Mouse (Mus musculus): ENCODE measurements around the gene Tmc4. TPM values are rescaled to one million over a fixed set of nuclear protein-coding genes. Genes with fewer than 3 reads are reported as not detected.

Gene Tmc4
- total RNA-seq, 4 experiments from 2014 or later, result 7.8 to 17.7 (median 15.2) TPM

DNA sequence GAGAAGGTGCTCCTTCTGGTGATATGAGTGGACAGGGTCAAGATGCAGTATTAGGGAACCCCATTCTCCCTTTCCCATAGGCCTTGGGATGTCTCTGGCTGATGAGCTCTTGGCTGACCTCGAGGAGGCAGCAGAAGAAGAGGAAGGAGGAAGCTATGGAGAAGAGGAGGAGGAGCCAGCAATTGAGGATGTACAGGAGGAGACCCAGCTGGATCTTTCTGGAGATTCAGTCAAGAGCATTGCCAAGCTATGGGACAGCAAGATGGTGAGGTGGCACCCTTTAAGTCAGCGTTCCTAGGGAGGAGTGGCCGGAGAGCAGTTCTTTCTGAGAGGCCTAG, 46.9 kb downstream of the Tmc4 start:
- no peak for DNase-seq

DNA sequence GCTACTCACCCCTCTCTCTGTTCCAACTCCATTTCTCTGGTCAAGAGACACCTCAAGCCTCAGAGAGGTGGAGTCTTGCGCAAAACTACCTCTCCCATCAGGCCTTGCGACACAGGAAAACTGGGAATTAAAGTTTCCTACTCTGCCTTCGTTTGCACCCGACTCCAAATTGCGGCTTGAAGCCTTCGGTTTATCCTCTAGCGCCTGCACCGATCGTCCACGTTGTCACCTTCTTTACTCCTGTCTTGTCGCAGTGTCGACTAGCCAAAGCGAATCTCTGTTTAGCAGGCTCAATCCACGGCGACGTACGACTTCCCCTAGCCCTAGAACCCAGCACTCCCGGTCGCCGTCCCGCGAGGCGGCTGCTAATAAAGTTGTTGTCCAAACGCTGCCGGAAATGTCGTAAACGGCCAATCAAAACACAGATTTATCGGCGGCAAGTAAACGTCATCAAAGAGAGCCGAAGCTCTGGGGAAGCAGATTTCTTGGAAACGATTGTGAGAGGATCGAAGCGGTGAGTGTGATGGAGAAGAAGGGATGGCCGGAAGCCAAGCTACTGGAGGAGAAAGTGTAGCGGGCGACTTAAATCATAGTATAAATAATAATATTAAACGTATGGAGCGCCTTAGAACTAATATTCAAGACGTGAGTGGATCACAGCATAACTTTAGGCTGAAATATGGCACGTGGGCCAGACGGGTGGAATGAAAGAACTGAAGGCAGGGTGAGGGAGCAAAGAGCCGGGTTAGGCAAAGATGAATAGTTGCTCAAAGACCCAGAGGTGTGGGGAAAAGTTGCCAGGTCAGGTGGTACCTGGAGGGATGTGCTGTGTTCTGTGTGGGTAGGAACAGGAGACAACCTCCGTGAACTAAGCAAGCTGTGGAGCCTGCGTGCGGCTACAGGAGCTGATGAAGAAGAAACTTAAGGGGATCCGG, 47.5 kb downstream of the Tmc4 start, which contains the start of the genes Tfpt and Prpf31:
Gene Tfpt (minus strand): TSS at position 387 of the 935 bp plus-strand sequence.
Gene Prpf31 (plus strand): TSS at position 443 of the 935 bp plus-strand sequence.
- DNase-seq, result peak; percentile 92

DNA sequence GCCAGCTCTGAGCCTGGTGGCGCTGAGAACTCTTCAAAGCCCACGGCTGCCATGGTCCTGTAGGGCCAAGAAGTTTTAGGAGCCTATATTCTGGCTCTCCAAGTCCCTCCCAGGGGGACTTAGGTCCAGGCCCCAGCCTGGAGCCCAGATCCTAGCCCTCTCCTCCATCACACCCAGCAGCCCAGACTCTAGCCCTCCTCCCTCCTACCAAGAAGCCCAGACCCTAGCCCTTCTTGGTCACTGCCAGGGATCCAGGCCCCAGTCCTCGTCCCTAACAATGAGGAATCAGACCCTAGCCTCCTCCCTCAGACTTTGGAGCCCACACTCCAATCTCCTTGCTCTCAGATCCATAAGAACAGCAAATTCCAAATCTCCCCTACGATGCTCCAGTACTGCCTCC, 48.3 kb downstream of the Tmc4 start:
- DNase-seq, result no peak

DNA sequence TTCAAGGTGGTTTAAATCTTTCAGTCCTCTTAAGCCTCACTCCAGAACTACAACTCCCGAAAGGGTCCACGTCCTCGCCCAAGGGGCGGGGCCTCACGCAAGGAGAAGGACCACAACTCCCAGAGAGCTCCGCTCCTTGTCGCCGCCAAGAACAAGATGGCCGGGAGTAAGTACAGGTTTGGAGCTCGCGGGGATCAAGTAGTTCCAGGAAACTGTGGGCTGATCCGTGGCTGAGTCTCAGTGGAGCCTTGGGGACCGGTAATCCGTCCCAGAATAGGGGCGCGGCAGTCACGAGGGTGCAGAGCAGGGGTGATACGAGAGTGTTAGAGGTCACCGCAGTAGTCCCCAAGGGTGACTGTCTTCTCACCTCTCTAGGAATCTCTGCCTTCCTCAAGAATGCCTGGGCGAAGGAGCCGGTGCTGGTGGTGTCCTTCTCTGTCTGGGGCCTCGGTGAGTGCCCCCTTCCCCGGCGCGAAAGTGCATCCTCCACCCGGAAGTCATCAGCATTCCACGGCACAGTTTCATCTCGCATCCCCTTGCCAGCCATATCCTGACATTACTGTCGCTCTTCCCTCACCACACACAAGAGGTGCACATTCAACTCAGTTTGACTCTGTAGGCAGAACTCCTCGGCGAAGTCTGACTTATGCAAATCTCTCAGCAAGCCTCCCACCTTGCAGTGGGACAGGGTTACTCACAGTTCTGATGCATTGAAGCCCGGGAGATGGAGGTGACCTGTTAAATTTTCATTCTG, 59.9 kb downstream of the Tmc4 start, which contains the start of gene Ndufa3:
Gene Ndufa3 (plus strand): TSS at position 132 of the 754 bp plus-strand sequence.
- DNase-seq, result peak; percentile 85

DNA sequence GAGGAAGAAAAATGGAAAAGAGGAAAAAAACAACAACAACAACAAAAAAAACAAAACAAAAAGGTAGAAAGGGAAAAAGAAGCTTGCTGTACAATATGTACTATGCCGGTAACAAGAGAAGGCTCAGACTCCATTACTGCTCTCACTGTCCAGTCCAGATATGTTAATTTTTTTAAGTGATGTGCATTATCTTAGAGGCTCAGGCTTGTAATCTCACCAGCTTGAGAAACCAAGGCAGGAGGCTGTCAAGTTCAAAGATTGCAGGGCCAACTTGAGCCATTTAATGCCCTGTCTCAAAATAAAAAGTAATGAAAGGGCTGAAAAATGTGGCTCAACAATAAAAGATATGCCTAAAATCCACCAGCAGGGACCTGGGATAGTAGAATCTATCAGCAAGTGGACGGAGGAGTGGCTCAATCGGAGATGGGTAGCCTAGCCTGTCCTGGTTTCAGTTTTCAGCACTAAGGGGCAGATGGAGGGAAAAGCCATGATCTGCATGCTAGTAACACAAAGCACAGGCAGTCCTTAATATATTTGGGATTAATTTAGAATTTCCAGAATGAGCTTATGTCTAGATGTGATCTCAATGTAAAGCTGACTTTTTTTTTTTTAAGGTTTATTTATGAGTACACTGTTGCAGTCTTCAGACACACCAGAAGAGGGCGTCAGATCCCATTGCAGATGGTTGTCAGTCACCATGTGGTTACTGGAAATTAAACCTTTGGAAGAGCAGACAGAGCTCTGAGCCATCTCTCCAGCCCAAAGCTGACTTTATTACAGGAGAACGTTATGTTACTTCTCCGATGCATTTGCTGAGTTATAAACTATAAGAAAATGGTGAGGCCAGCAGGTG, 60.7 kb downstream of the Tmc4 start:
- DNase-seq, result no peak

DNA sequence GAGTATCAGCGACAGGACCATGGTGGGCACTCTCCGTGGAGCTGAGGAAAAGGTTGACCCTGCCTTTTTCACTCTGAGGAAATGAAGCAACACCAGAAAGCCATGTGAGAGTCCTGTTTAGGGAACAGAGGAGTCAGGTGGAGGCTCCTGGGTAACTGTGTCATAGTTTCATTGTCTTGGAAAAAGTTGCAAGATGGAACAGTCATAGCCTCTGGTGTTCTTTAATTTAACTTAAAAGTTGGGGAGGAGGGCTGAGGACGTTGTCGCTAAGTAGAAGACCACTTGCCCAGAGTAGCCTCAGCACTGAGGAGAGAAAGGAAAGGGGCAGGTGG, 61.3 kb downstream of the Tmc4 start, which contains the start of gene Oscar:
Gene Oscar (minus strand): TSS at position 101 of the 332 bp plus-strand sequence.
- no peak for DNase-seq

Small RNA genes lying within 50 kb of the gene (microRNA-seq; reads per million reads assigned to microRNA genes)
- 1.5 to 3.3 reads per million in 2 experiments for gene Mir3572

Other genes starting within 250 kb of the Tmc4 start
- gene Tarm1, start 174.9 kb downstream of the Tmc4 start, total RNA-seq (2022), result under 1 TPM in 3 of 4 experiments, not detected in 1; 0.24 to 0.90 (median 0.66) TPM
- gene Oscar, start 61.4 kb downstream of the Tmc4 start, total RNA-seq (2022), result under 1 TPM in 2 of 4 experiments, not detected in 2; 0.17 to 0.21 TPM
- 100 to 1,000 TPM; 561 to 701 (median 624) TPM for gene Ndufa3, start 60.2 kb downstream of the Tmc4 start, total RNA-seq (2022)
- gene Tfpt, start 47.6 kb downstream of the Tmc4 start, total RNA-seq (2022), result 10 to 100 TPM; 23.1 to 31.3 (median 24.9) TPM
- 10 to 100 TPM; 38.9 to 57.0 (median 49.1) TPM for gene Prpf31, start 47.6 kb downstream of the Tmc4 start, total RNA-seq (2022)
- gene Cnot3, start 32.3 kb downstream of the Tmc4 start, total RNA-seq (2022), result 10 to 100 TPM; 48.3 to 83.2 (median 60.9) TPM
- 10 to 100 TPM in 3 of 4 experiments, 1 to 10 TPM in 1; 9.6 to 14.1 (median 11.2) TPM for gene Leng1, start 11.7 kb downstream of the Tmc4 start, total RNA-seq (2022)
- gene Tsen34, start 15.3 kb upstream of the Tmc4 start, total RNA-seq (2022), result 100 to 1,000 TPM; 114 to 130 (median 122) TPM
- 10 to 100 TPM; 64.4 to 81.8 (median 71.1) TPM for gene Mboat7, start 16.0 kb upstream of the Tmc4 start, total RNA-seq (2022)
- gene Rps9, start 26.4 kb upstream of the Tmc4 start, total RNA-seq (2022), result 100 to 1,000 TPM; 852 to 952 (median 882) TPM
- 1 to 10 TPM; 2.9 to 6.3 (median 5.0) TPM for gene Pirb, start 42.8 kb upstream of the Tmc4 start, total RNA-seq (2022)
- 1 to 10 TPM in 1 of 4 experiments, under 1 TPM in 3; 0.49 to 1.5 (median 0.60) TPM for gene Gm15448, start 148.1 kb upstream of the Tmc4 start, total RNA-seq (2022)
- under 1 TPM; 0.41 to 0.94 (median 0.54) TPM for gene Pira2, start 167.5 kb upstream of the Tmc4 start, total RNA-seq (2022)
- gene Gm14548, start 220.6 kb upstream of the Tmc4 start, total RNA-seq (2022), result under 1 TPM in 2 of 4 experiments, not detected in 2; 0.26 to 0.35 TPM
- under 1 TPM; 0.29 to 0.89 (median 0.78) TPM for gene Lilra6, start 237.9 kb upstream of the Tmc4 start, total RNA-seq (2022)